Mouse (Mus musculus): Measurements from ENCODE around the gene Wfdc6a. TPM values are rescaled to one million over a fixed set of nuclear protein-coding genes. Genes with fewer than 3 reads are reported as not detected.

Gene Wfdc6a
- total and polyA plus RNA-seq, 3 experiments = not detected

GRCm38 (mm10) chr2:164531169-164531568, 54.1 kb downstream of the Wfdc6a start (continued):
- TF ChIP-seq POLR2AphosphoS5 (IDR thresholded peaks at IDR 0.05; ENCODE audit: borderline replicate concordance, low read depth, low read length) = no peak
- no peak for TF ChIP-seq CHD1 (IDR thresholded peaks at IDR 0.05; ENCODE audit: low read depth, low read length)
- peak; percentile 65 to 92 (median 89) for TF ChIP-seq CTCF (IDR thresholded peaks at IDR 0.05 in 2 of 3, conservative IDR thresholded peaks at IDR 0.05 in 1 of 3; ENCODE audit: control insufficient read depth in 1 of 3, insufficient read depth in 1 of 3, low read depth in 2 of 3, low read length in 3 of 3, poor library complexity in 1 of 3, severe bottlenecking in 1 of 3)

Other genes with a start within 250 kb of the Wfdc6a start
Only the 30 nearest of the 32 such genes appear.
- not detected in 2 replicates for gene Slpi, start 196.4 kb downstream of the Wfdc6a start, total RNA-seq (2012; rRNA removed)
- not detected for gene Slpi, start 196.4 kb downstream of the Wfdc6a start, polyA plus RNA-seq (2012; ENCODE audit: insufficient read depth in 1 of 2, insufficient read length in 2 of 2, low read depth in 1 of 2, low replicate concordance in 2 of 2, missing spikeins in 1 of 2)
- gene Rbpjl, start 182.3 kb downstream of the Wfdc6a start, total RNA-seq (2012; rRNA removed) = not detected in 2 replicates
- under 1 TPM in 1 of 2 experiments, not detected in 1; 0.07 TPM for gene Rbpjl, start 182.3 kb downstream of the Wfdc6a start, polyA plus RNA-seq (2012; ENCODE audit: insufficient read depth in 1 of 2, insufficient read length in 2 of 2, low read depth in 1 of 2, low replicate concordance in 2 of 2, missing spikeins in 1 of 2)
- gene Matn4, start 180.3 kb downstream of the Wfdc6a start, total RNA-seq (2012; rRNA removed) = not detected in 2 replicates
- not detected for gene Matn4, start 180.3 kb downstream of the Wfdc6a start, polyA plus RNA-seq (2012; ENCODE audit: insufficient read depth in 1 of 2, insufficient read length in 2 of 2, low read depth in 1 of 2, low replicate concordance in 2 of 2, missing spikeins in 1 of 2)
- gene Sdc4, start 141.6 kb downstream of the Wfdc6a start, total RNA-seq (2012; rRNA removed) = not detected in 2 replicates
- not detected for gene Sdc4, start 141.6 kb downstream of the Wfdc6a start, polyA plus RNA-seq (2012; ENCODE audit: insufficient read depth in 1 of 2, insufficient read length in 2 of 2, low read depth in 1 of 2, low replicate concordance in 2 of 2, missing spikeins in 1 of 2)
- gene Sys1, start 128.5 kb downstream of the Wfdc6a start, total RNA-seq (2012; rRNA removed) = 94.3 and 96.5 TPM in 2 replicates
- 10 to 100 TPM in 1 of 2 experiments, not detected in 1; 85.8 TPM for gene Sys1, start 128.5 kb downstream of the Wfdc6a start, polyA plus RNA-seq (2012; ENCODE audit: insufficient read depth in 1 of 2, insufficient read length in 2 of 2, low read depth in 1 of 2, low replicate concordance in 2 of 2, missing spikeins in 1 of 2)
- gene Gm20458, start 124.5 kb downstream of the Wfdc6a start, total RNA-seq (2012; rRNA removed) = 1.0 TPM in 1 of 2 replicates, not detected in the other
- 10 to 100 TPM in 1 of 2 experiments, not detected in 1; 19.2 TPM for gene Gm20458, start 124.5 kb downstream of the Wfdc6a start, polyA plus RNA-seq (2012; ENCODE audit: insufficient read depth in 1 of 2, insufficient read length in 2 of 2, low read depth in 1 of 2, low replicate concordance in 2 of 2, missing spikeins in 1 of 2)
- gene Trp53tg5, start 111.7 kb downstream of the Wfdc6a start, total RNA-seq (2012; rRNA removed) = not detected in 2 replicates
- under 1 TPM in 1 of 2 experiments, not detected in 1; 0.13 TPM for gene Trp53tg5, start 111.7 kb downstream of the Wfdc6a start, polyA plus RNA-seq (2012; ENCODE audit: insufficient read depth in 1 of 2, insufficient read length in 2 of 2, low read depth in 1 of 2, low replicate concordance in 2 of 2, missing spikeins in 1 of 2)
- gene Dbndd2, start 99.3 kb downstream of the Wfdc6a start, total RNA-seq (2012; rRNA removed) = 11.9 and 13.1 TPM in 2 replicates
- 1 to 10 TPM in 1 of 2 experiments, not detected in 1; 6.9 TPM for gene Dbndd2, start 99.3 kb downstream of the Wfdc6a start, polyA plus RNA-seq (2012; ENCODE audit: insufficient read depth in 1 of 2, insufficient read length in 2 of 2, low read depth in 1 of 2, low replicate concordance in 2 of 2, missing spikeins in 1 of 2)
- 35.8 and 39.8 TPM in 2 replicates for gene Pigt, start 87.9 kb downstream of the Wfdc6a start, total RNA-seq (2012; rRNA removed)
- 100 to 1,000 TPM in 1 of 2 experiments, not detected in 1; 115 TPM for gene Pigt, start 87.9 kb downstream of the Wfdc6a start, polyA plus RNA-seq (2012; ENCODE audit: insufficient read depth in 1 of 2, insufficient read length in 2 of 2, low read depth in 1 of 2, low replicate concordance in 2 of 2, missing spikeins in 1 of 2)
- gene Wfdc2, start 23.0 kb downstream of the Wfdc6a start, total RNA-seq (2012; rRNA removed) = not detected in 2 replicates
- gene Wfdc2, start 23.0 kb downstream of the Wfdc6a start, polyA plus RNA-seq (2012; ENCODE audit: insufficient read depth in 1 of 2, insufficient read length in 2 of 2, low read depth in 1 of 2, low replicate concordance in 2 of 2, missing spikeins in 1 of 2) = not detected
- gene Spint3, start 12.0 kb downstream of the Wfdc6a start, total RNA-seq (2012; rRNA removed) = not detected in 2 replicates
- gene Spint3, start 12.0 kb downstream of the Wfdc6a start, polyA plus RNA-seq (2012; ENCODE audit: insufficient read depth in 1 of 2, insufficient read length in 2 of 2, low read depth in 1 of 2, low replicate concordance in 2 of 2, missing spikeins in 1 of 2) = not detected
- gene Eppin, start 8.1 kb upstream of the Wfdc6a start, total RNA-seq (2012; rRNA removed) = not detected in 2 replicates
- not detected for gene Eppin, start 8.1 kb upstream of the Wfdc6a start, polyA plus RNA-seq (2012; ENCODE audit: insufficient read depth in 1 of 2, insufficient read length in 2 of 2, low read depth in 1 of 2, low replicate concordance in 2 of 2, missing spikeins in 1 of 2)
- gene Wfdc6b, start 28.1 kb upstream of the Wfdc6a start, total RNA-seq (2012; rRNA removed) = not detected in 2 replicates
- not detected for gene Wfdc6b, start 28.1 kb upstream of the Wfdc6a start, polyA plus RNA-seq (2012; ENCODE audit: insufficient read depth in 1 of 2, insufficient read length in 2 of 2, low read depth in 1 of 2, low replicate concordance in 2 of 2, missing spikeins in 1 of 2)
- not detected in 2 replicates for gene Wfdc8, start 28.2 kb upstream of the Wfdc6a start, total RNA-seq (2012; rRNA removed)
- not detected for gene Wfdc8, start 28.2 kb upstream of the Wfdc6a start, polyA plus RNA-seq (2012; ENCODE audit: insufficient read depth in 1 of 2, insufficient read length in 2 of 2, low read depth in 1 of 2, low replicate concordance in 2 of 2, missing spikeins in 1 of 2)
- gene Wfdc16, start 53.3 kb upstream of the Wfdc6a start, total RNA-seq (2012; rRNA removed) = not detected in 2 replicates
- gene Wfdc16, start 53.3 kb upstream of the Wfdc6a start, polyA plus RNA-seq (2012; ENCODE audit: insufficient read depth in 1 of 2, insufficient read length in 2 of 2, low read depth in 1 of 2, low replicate concordance in 2 of 2, missing spikeins in 1 of 2) = not detected
- gene Wfdc10, start 70.6 kb upstream of the Wfdc6a start, total RNA-seq (2012; rRNA removed) = not detected in 2 replicates
- not detected for gene Wfdc10, start 70.6 kb upstream of the Wfdc6a start, polyA plus RNA-seq (2012; ENCODE audit: insufficient read depth in 1 of 2, insufficient read length in 2 of 2, low read depth in 1 of 2, low replicate concordance in 2 of 2, missing spikeins in 1 of 2)
- not detected in 2 replicates for gene Wfdc9, start 71.1 kb upstream of the Wfdc6a start, total RNA-seq (2012; rRNA removed)
- gene Wfdc9, start 71.1 kb upstream of the Wfdc6a start, polyA plus RNA-seq (2012; ENCODE audit: insufficient read depth in 1 of 2, insufficient read length in 2 of 2, low read depth in 1 of 2, low replicate concordance in 2 of 2, missing spikeins in 1 of 2) = not detected
- gene Wfdc11, start 88.6 kb upstream of the Wfdc6a start, total RNA-seq (2012; rRNA removed) = not detected in 2 replicates
- gene Wfdc11, start 88.6 kb upstream of the Wfdc6a start, polyA plus RNA-seq (2012; ENCODE audit: insufficient read depth in 1 of 2, insufficient read length in 2 of 2, low read depth in 1 of 2, low replicate concordance in 2 of 2, missing spikeins in 1 of 2) = not detected
- 0.12 TPM in 1 of 2 replicates, not detected in the other for gene Wfdc13, start 99.7 kb upstream of the Wfdc6a start, total RNA-seq (2012; rRNA removed)
- gene Wfdc13, start 99.7 kb upstream of the Wfdc6a start, polyA plus RNA-seq (2012; ENCODE audit: insufficient read depth in 1 of 2, insufficient read length in 2 of 2, low read depth in 1 of 2, low replicate concordance in 2 of 2, missing spikeins in 1 of 2) = not detected
- gene Spint4, start 113.1 kb upstream of the Wfdc6a start, total RNA-seq (2012; rRNA removed) = not detected in 2 replicates
- gene Spint4, start 113.1 kb upstream of the Wfdc6a start, polyA plus RNA-seq (2012; ENCODE audit: insufficient read depth in 1 of 2, insufficient read length in 2 of 2, low read depth in 1 of 2, low replicate concordance in 2 of 2, missing spikeins in 1 of 2) = not detected
- gene Spint5, start 129.9 kb upstream of the Wfdc6a start, total RNA-seq (2012; rRNA removed) = not detected in 2 replicates
- not detected for gene Spint5, start 129.9 kb upstream of the Wfdc6a start, polyA plus RNA-seq (2012; ENCODE audit: insufficient read depth in 1 of 2, insufficient read length in 2 of 2, low read depth in 1 of 2, low replicate concordance in 2 of 2, missing spikeins in 1 of 2)
- gene Wfdc3, start 160.5 kb upstream of the Wfdc6a start, total RNA-seq (2012; rRNA removed) = 0.20 and 0.31 TPM in 2 replicates
- under 1 TPM in 1 of 2 experiments, not detected in 1; 0.40 TPM for gene Wfdc3, start 160.5 kb upstream of the Wfdc6a start, polyA plus RNA-seq (2012; ENCODE audit: insufficient read depth in 1 of 2, insufficient read length in 2 of 2, low read depth in 1 of 2, low replicate concordance in 2 of 2, missing spikeins in 1 of 2)
- 20.6 and 20.9 TPM in 2 replicates for gene Dnttip1, start 160.5 kb upstream of the Wfdc6a start, total RNA-seq (2012; rRNA removed)
- 10 to 100 TPM in 1 of 2 experiments, not detected in 1; 59.9 TPM for gene Dnttip1, start 160.5 kb upstream of the Wfdc6a start, polyA plus RNA-seq (2012; ENCODE audit: insufficient read depth in 1 of 2, insufficient read length in 2 of 2, low read depth in 1 of 2, low replicate concordance in 2 of 2, missing spikeins in 1 of 2)
- gene Ube2c, start 184.5 kb upstream of the Wfdc6a start, total RNA-seq (2012; rRNA removed) = 170 and 177 TPM in 2 replicates
- gene Ube2c, start 184.5 kb upstream of the Wfdc6a start, polyA plus RNA-seq (2012; ENCODE audit: insufficient read depth in 1 of 2, insufficient read length in 2 of 2, low read depth in 1 of 2, low replicate concordance in 2 of 2, missing spikeins in 1 of 2) = 100 to 1,000 TPM; 257 to 365 TPM
- not detected in 2 replicates for gene Tnnc2, start 194.5 kb upstream of the Wfdc6a start, total RNA-seq (2012; rRNA removed)
- not detected for gene Tnnc2, start 194.5 kb upstream of the Wfdc6a start, polyA plus RNA-seq (2012; ENCODE audit: insufficient read depth in 1 of 2, insufficient read length in 2 of 2, low read depth in 1 of 2, low replicate concordance in 2 of 2, missing spikeins in 1 of 2)
- gene Snx21, start 200.4 kb upstream of the Wfdc6a start, total RNA-seq (2012; rRNA removed) = 3.8 and 4.0 TPM in 2 replicates
- gene Snx21, start 200.4 kb upstream of the Wfdc6a start, polyA plus RNA-seq (2012; ENCODE audit: insufficient read depth in 1 of 2, insufficient read length in 2 of 2, low read depth in 1 of 2, low replicate concordance in 2 of 2, missing spikeins in 1 of 2) = 1 to 10 TPM in 1 of 2 experiments, not detected in 1; 7.7 TPM
- 32.2 and 40.3 TPM in 2 replicates for gene Acot8, start 219.4 kb upstream of the Wfdc6a start, total RNA-seq (2012; rRNA removed)
- gene Acot8, start 219.4 kb upstream of the Wfdc6a start, polyA plus RNA-seq (2012; ENCODE audit: insufficient read depth in 1 of 2, insufficient read length in 2 of 2, low read depth in 1 of 2, low replicate concordance in 2 of 2, missing spikeins in 1 of 2) = 10 to 100 TPM in 1 of 2 experiments, not detected in 1; 30.9 TPM
- 4.7 and 4.8 TPM in 2 replicates for gene Zswim3, start 219.7 kb upstream of the Wfdc6a start, total RNA-seq (2012; rRNA removed)
- gene Zswim3, start 219.7 kb upstream of the Wfdc6a start, polyA plus RNA-seq (2012; ENCODE audit: insufficient read depth in 1 of 2, insufficient read length in 2 of 2, low read depth in 1 of 2, low replicate concordance in 2 of 2, missing spikeins in 1 of 2) = 1 to 10 TPM in 1 of 2 experiments, not detected in 1; 5.9 TPM
- 7.1 and 8.2 TPM in 2 replicates for gene Zswim1, start 237.2 kb upstream of the Wfdc6a start, total RNA-seq (2012; rRNA removed)
- 10 to 100 TPM in 1 of 2 experiments, not detected in 1; 17.4 TPM for gene Zswim1, start 237.2 kb upstream of the Wfdc6a start, polyA plus RNA-seq (2012; ENCODE audit: insufficient read depth in 1 of 2, insufficient read length in 2 of 2, low read depth in 1 of 2, low replicate concordance in 2 of 2, missing spikeins in 1 of 2)
- gene Spata25, start 243.1 kb upstream of the Wfdc6a start, total RNA-seq (2012; rRNA removed) = 0.42 and 0.50 TPM in 2 replicates
- gene Spata25, start 243.1 kb upstream of the Wfdc6a start, polyA plus RNA-seq (2012; ENCODE audit: insufficient read depth in 1 of 2, insufficient read length in 2 of 2, low read depth in 1 of 2, low replicate concordance in 2 of 2, missing spikeins in 1 of 2) = under 1 TPM in 1 of 2 experiments, not detected in 1; 0.13 TPM

All from MEL (cell line).